8 mouse cellular contexts compared by ENCODE assay signal in the genomic region with DNA sequence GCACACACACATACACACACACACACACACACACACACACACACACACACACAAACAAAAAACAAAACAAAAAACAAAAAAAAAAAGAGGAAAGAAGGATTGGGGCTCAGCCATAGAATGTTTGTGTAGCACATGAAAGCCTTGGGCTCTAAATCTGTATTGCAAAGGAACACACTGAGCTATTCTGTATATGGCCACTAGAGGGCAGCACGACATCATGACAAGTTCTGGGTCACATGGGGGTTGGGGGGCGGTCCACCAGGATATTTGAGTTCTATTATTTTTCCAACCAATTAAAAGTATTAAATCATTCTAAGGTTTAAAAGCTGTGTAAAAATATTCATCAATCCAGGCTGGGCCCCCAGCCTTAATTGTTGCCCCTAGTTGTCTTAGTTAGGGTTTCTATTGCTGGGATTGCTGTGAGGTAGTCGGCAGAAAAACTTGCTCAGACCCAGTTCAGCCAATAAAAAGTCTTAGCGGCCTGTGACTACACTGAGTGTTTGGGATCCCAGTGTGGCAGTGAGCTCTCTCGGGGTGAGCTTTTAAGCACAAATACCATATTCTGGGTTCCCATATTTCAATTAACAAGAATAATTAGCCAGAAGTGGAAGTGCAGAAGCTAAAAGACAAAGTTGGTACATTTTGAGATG. TPM values are rescaled to one million over a fixed set of nuclear protein-coding genes. Genes with fewer than 3 reads are reported as not detected.
DNase-seq lines count a peak whose midpoint lies in the region; ATAC-seq and TF ChIP-seq lines count a peak whose summit lies in the region.

No protein-coding gene starts in this region.

- H3K79me2 ChIP-seq in C2C12 (ENCODE audit: control insufficient read depth, insufficient read depth), result no peaks in the 10 kb centered on the region
- H3K79me2 ChIP-seq in heart, adult 2 months (replicated peaks; ENCODE audit: control insufficient read depth, insufficient read depth, low read length), result no peaks in the 10 kb centered on the region
- H3K79me2 ChIP-seq in liver, adult 2 months (ENCODE audit: control insufficient read depth, insufficient read depth, low read length), result no peaks in the 10 kb centered on the region; the same call in 1 of the 2 replicates

- H3K27ac ChIP-seq in embryonic facial prominence, embryonic 10.5 days (replicated peaks), result no peak overlapping the region
- no peak overlapping the region for H3K27ac ChIP-seq in heart, adult 2 months
- no peak overlapping the region for H3K27ac ChIP-seq in kidney, embryonic 16.5 days (ENCODE audit: low read length)
- no peak overlapping the region for H3K27ac ChIP-seq in liver, adult 2 months (replicated peaks; ENCODE audit: insufficient read depth, low read depth, low read length)
- H3K27ac ChIP-seq in neural tube, embryonic 13.5 days (replicated peaks), result no peak overlapping the region

- H3K4me1 ChIP-seq in embryonic facial prominence, embryonic 10.5 days, result no peaks in the 10 kb centered on the region
- H3K4me1 ChIP-seq in heart, adult 2 months (ENCODE audit: control insufficient read depth, insufficient read depth, low read length), result no peaks in the 10 kb centered on the region
- H3K4me1 ChIP-seq in kidney, embryonic 16.5 days (ENCODE audit: insufficient read depth, low read length), result 0 out of 2 replicates have a peak, but pooled peaks cover 3% of the 10 kb centered on the region
- H3K4me1 ChIP-seq in liver, adult 2 months (ENCODE audit: control insufficient read depth, insufficient read depth, low read length), result peaks cover 9% of the 10 kb centered on the region; the same call in 1 of the 2 replicates
- no peaks in the 10 kb centered on the region for H3K4me1 ChIP-seq in neural tube, embryonic 13.5 days (replicated peaks)

- no peaks in the 10 kb centered on the region for H3K27me3 ChIP-seq in C2C12 (ENCODE audit: control insufficient read depth, insufficient read depth, insufficient read length)
- H3K27me3 ChIP-seq in embryonic facial prominence, embryonic 10.5 days (replicated peaks; ENCODE audit: low read depth, poor library complexity, severe bottlenecking), result no peaks in the 10 kb centered on the region; the same call in 1 of the 2 replicates
- H3K27me3 ChIP-seq in heart, adult 2 months (ENCODE audit: control insufficient read depth, insufficient read depth, low read length), result no peaks in the 10 kb centered on the region
- H3K27me3 ChIP-seq in kidney, embryonic 16.5 days (ENCODE audit: insufficient read depth, low read length), result no peaks in the 10 kb centered on the region
- H3K27me3 ChIP-seq in liver, adult 2 months (ENCODE audit: control insufficient read depth, insufficient read depth, low read length), result no peaks in the 10 kb centered on the region
- no peaks in the 10 kb centered on the region for H3K27me3 ChIP-seq in neural tube, embryonic 13.5 days

- peak overlapping the region; percentile 45 for H3K4me2 ChIP-seq in kidney, embryonic 16.5 days (replicated peaks; ENCODE audit: low read depth, low read length)
- H3K4me2 ChIP-seq in neural tube, embryonic 13.5 days, result peak overlapping the region; percentile 37

- 0 out of 2 replicates have a peak, but pooled peaks have one; percentile 69 for ATAC-seq in kidney, embryonic 16.5 days (ENCODE audit: low FRiP score, low TSS enrichment)
- ATAC-seq in neural tube, embryonic 13.5 days (ENCODE audit: low read depth), result peak; percentile 43; the same call in 1 of the 2 replicates

- no peaks in the 10 kb centered on the region for H3K79me3 ChIP-seq in C2C12 (ENCODE audit: low read depth)

- no peak overlapping the region for H3K9ac ChIP-seq in heart, adult 2 months (ENCODE audit: low read depth, low read length)
- H3K9ac ChIP-seq in kidney, embryonic 16.5 days (replicated peaks; ENCODE audit: low read length), result no peak overlapping the region; the same call in 1 of the 2 replicates
- peak overlapping the region; percentile 22; the same call in 1 of the 2 replicates for H3K9ac ChIP-seq in liver, adult 2 months (ENCODE audit: low read depth, low read length)
- H3K9ac ChIP-seq in neural tube, embryonic 13.5 days, result no peak overlapping the region

- no peaks in the 10 kb centered on the region for H3K9me3 ChIP-seq in embryonic facial prominence, embryonic 10.5 days
- H3K9me3 ChIP-seq in kidney, embryonic 16.5 days (ENCODE audit: low read length), result no peaks in the 10 kb centered on the region
- H3K9me3 ChIP-seq in neural tube, embryonic 13.5 days, result no peaks in the 10 kb centered on the region

- no peak for TF ChIP-seq CTCF in C2C12 (IDR thresholded peaks at IDR 0.05; ENCODE audit: control insufficient read depth, insufficient read depth, insufficient read length)
- TF ChIP-seq CTCF in heart, adult 2 months (IDR thresholded peaks at IDR 0.05), result peak; percentile 83
- TF ChIP-seq CTCF in liver, adult 2 months (IDR thresholded peaks at IDR 0.05; ENCODE audit: low read depth, low read length), result peak; percentile 77

- H3K36me3 ChIP-seq in C2C12 (ENCODE audit: control insufficient read depth, insufficient read depth), result no peaks in the 10 kb centered on the region
- H3K36me3 ChIP-seq in embryonic facial prominence, embryonic 10.5 days (replicated peaks), result no peaks in the 10 kb centered on the region
- no peaks in the 10 kb centered on the region for H3K36me3 ChIP-seq in heart, adult 2 months (ENCODE audit: control insufficient read depth, insufficient read depth, low read length)
- H3K36me3 ChIP-seq in kidney, embryonic 16.5 days (ENCODE audit: insufficient read depth, low read length), result no peaks in the 10 kb centered on the region
- H3K36me3 ChIP-seq in liver, adult 2 months (ENCODE audit: control insufficient read depth, insufficient read depth, low read length), result no peaks in the 10 kb centered on the region
- H3K36me3 ChIP-seq in neural tube, embryonic 13.5 days, result no peaks in the 10 kb centered on the region

- H3ac ChIP-seq in C2C12 (ENCODE audit: control insufficient read depth, insufficient read length, low read depth), result no peak overlapping the region

- DNase-seq in adrenal gland, adult 2 months, result peak; percentile 69
- DNase-seq in embryonic facial prominence, embryonic 10.5 days (ENCODE audit: low spot score), result peak; percentile 73
- DNase-seq in heart, adult 2 months, result peak; percentile 56 to 62
- DNase-seq in liver, adult 2 months (ENCODE audit: extremely low read depth, low read depth, low spot score), result peak; percentile 68
- DNase-seq in testis, postnatal 10 days (ENCODE audit: low spot score), result peak; percentile 88

- no peak overlapping the region for H3K4me3 ChIP-seq in C2C12 (ENCODE audit: insufficient read depth, poor library complexity, severe bottlenecking)
- no peak overlapping the region for H3K4me3 ChIP-seq in embryonic facial prominence, embryonic 10.5 days
- no peak overlapping the region for H3K4me3 ChIP-seq in heart, adult 2 months
- H3K4me3 ChIP-seq in kidney, embryonic 16.5 days (ENCODE audit: low read length), result peak overlapping the region; percentile 5; the same call in 1 of the 2 replicates
- H3K4me3 ChIP-seq in liver, adult 2 months (ENCODE audit: insufficient read depth, low read depth, low read length), result no peak overlapping the region
- H3K4me3 ChIP-seq in neural tube, embryonic 13.5 days, result no peak overlapping the region

- TF ChIP-seq POLR2A in heart, adult 2 months (IDR thresholded peaks at IDR 0.05; ENCODE audit: insufficient read depth, low read depth, low read length), result no peak
- TF ChIP-seq POLR2A in liver, adult 2 months (IDR thresholded peaks at IDR 0.05; ENCODE audit: extremely low read depth, insufficient read depth, low read length), result no peak

- TF ChIP-seq EP300 in heart, adult 2 months (IDR thresholded peaks at IDR 0.05; ENCODE audit: insufficient read depth, low read depth, low read length), result peak; percentile 77; the same call in 1 of the 2 replicates

- intact Hi-C loops in heart, adult 2 months (cut with DNase I), result loop anchor here (5.0 kb wide), 2 partner anchors 204 to 394 kb away; no protein-coding TSS in a partner anchor

- 25% methylated on average over 5 of the region's 5 CpGs for WGBS in embryonic facial prominence, embryonic 10.5 days
- 20% methylated on average over 5 of the region's 5 CpGs for WGBS in heart, adult 2 months
- WGBS in kidney, embryonic 16.5 days, result 17% methylated on average over 5 of the region's 5 CpGs
- 19% methylated on average over 5 of the region's 5 CpGs for WGBS in liver, adult 2 months
- WGBS in neural tube, embryonic 13.5 days, result 21% methylated on average over 5 of the region's 5 CpGs

TF ChIP-seq in C2C12, 6 proteins besides CTCF, POLR2A, EP300 and RAD21:
- peak; percentile 92 for TF ChIP-seq USF1 (IDR thresholded peaks at IDR 0.05; ENCODE audit: low read depth)
- TF ChIP-seq MAX (IDR thresholded peaks at IDR 0.05), result no peak

RNA-seq across cellular contexts. Expression of a gene that starts 16.0 kb away (rescaled TPM):
- 6.3 TPM for polyA plus RNA-seq in C2C12 (2012; fragmentation: generic; extraction: Trizol)
- total RNA-seq in adrenal gland, adult 2 months (2021), result 1 to 10 TPM; 6.7 to 8.5 TPM
- polyA plus RNA-seq in adrenal gland, adult 2 months (2012; rRNA removed), result 0.66 and 0.97 TPM in 2 replicates
- 2.1 and 2.9 TPM in 2 replicates for polyA plus RNA-seq in embryonic facial prominence, embryonic 10.5 days (2016; fragmentation: Nextera tagmentation; extraction: Ambion mirVana)
- 10 to 100 TPM in 1 of 2 experiments, 1 to 10 TPM in 1; 8.5 to 10.4 TPM for total RNA-seq in heart, adult 2 months (2021)
- polyA plus RNA-seq in heart, adult 2 months (2012; rRNA removed), result 2.7 and 4.6 TPM in 2 replicates
- polyA plus RNA-seq in kidney, embryonic 16.5 days (2015; fragmentation: Nextera tagmentation; extraction: Ambion mirVana), result 5.9 and 8.0 TPM in 2 replicates
- 14.7 and 18.1 TPM in 2 replicates for total RNA-seq in liver, adult 2 months (2014; rRNA removed)
- polyA plus RNA-seq in liver, adult 2 months (2012; rRNA removed), result 2.8 and 3.5 TPM in 2 replicates
- 3.9 and 4.6 TPM in 2 replicates for polyA plus RNA-seq in neural tube, embryonic 13.5 days (2015; fragmentation: Nextera tagmentation; extraction: Ambion mirVana)
